Mouse (Mus musculus) stomach, embryonic 14.5 days (tissue): ENCODE measurements around the gene Ncbp2. TPM values are rescaled to one million over a fixed set of nuclear protein-coding genes. Genes with fewer than 3 reads are reported as not detected.
"Not testable (repeated sequence)": the region's sequence is repeated elsewhere in the genome, so short reads cannot be mapped to it uniquely, and the experiment has no call there.

ENCODE experiments used
- ATAC-seq: fragments of 200-750 bp; cut with Nextera tagmentation; 2 replicates; pipeline ENCODE4 v1.8.0; 2017; ENCODE audit warnings: low read depth, moderate TSS enrichment; ENCODE audit not compliant: insufficient number of reproducible peaks, insufficient read depth, low FRiP score
- H3K27ac ChIP-seq: fragments of 300-500 bp; sonication (generic); 2 replicates; pipeline ENCODE4 v1.5.1; 2014; ENCODE audit warnings: mild to moderate bottlenecking, low read length, moderate library complexity, mixed read lengths
- H3K27me3 ChIP-seq: fragments of 300-500 bp; sonication (generic); 2 replicates; pipeline ENCODE4 v1.6.1; 2014; ENCODE audit warnings: low read length, control low read depth, mixed read lengths; ENCODE audit not compliant: control insufficient read depth, insufficient read depth
- H3K36me3 ChIP-seq: fragments of 300-500 bp; sonication (generic); 2 replicates; pipeline ENCODE4 v1.6.1; 2014; ENCODE audit warnings: mild to moderate bottlenecking, control low read depth, low read length, moderate library complexity, mixed read lengths; ENCODE audit not compliant: control insufficient read depth, insufficient read depth
- H3K4me1 ChIP-seq: fragments of 300-500 bp; sonication (generic); 2 replicates; pipeline ENCODE4 v1.6.1; 2014; ENCODE audit warnings: low read length, control low read depth, mixed read lengths; ENCODE audit not compliant: control insufficient read depth, insufficient read depth
- H3K4me2 ChIP-seq: fragments of 300-500 bp; sonication (generic); replicated peaks from 2 replicates; pipeline ENCODE4 v1.6.1; 2014; ENCODE audit warnings: low read depth, low read length, control low read depth
- H3K4me3 ChIP-seq: fragments of 300-500 bp; sonication (generic); 2 replicates; pipeline ENCODE4 v1.5.1; 2014; ENCODE audit warnings: low read depth, low read length, control low read depth
- H3K9ac ChIP-seq: fragments of 300-500 bp; sonication (generic); replicated peaks from 2 replicates; pipeline ENCODE4 v1.6.1; 2014; ENCODE audit warnings: low read depth, mild to moderate bottlenecking, control low read depth, low read length, moderate library complexity, mixed read lengths
- H3K9me3 ChIP-seq: fragments of 300-500 bp; sonication (generic); 2 replicates; pipeline ENCODE4 v1.6.1; 2016; ENCODE audit warnings: low read depth, low read length, control low read depth; ENCODE audit not compliant: control insufficient read depth
- WGBS: fragments of 180-500 bp; shearing (Covaris S2); extraction: QIAGEN DNeasy Blood & Tissue Kit; methylation state at CpG from one replicate; pipeline ENCODE4 v1.1.7; 2014; 5-methylcytosine and 5-hydroxymethylcytosine counted together
- polyA plus RNA-seq: library from polyadenylated mRNA; unstranded; fragments of >200 nt; fragmentation: Nextera tagmentation; extraction: Ambion mirVana; gene quantifications from 2 replicates; pipeline ENCODE4 v1.2.1, GENCODE M21; 2014

The Ncbp2 gene
- polyA plus RNA-seq, 1 experiment from 2014 or later, result 116 TPM

GRCm38 (mm10) chr16:31940586-31940985 lies 7.7 kb upstream of the Ncbp2 start:
- Histone ChIP-seq H3K4me2 (no peak overlapping the region), H3K9me3 (no peaks in the 10 kb centered on the region), H3K27ac (no peak overlapping the region), H3K27me3 (peaks cover 2% of the 10 kb centered on the region; the same call in 1 of the 2 replicates), H3K36me3 (peaks cover under 1% of the 10 kb centered on the region; the same call in 1 of the 2 replicates), H3K4me3 (no peak overlapping the region), H3K4me1 (no peaks in the 10 kb centered on the region), H3K9ac (no peak overlapping the region)
- no peak for ATAC-seq
- WGBS, result 55% methylated on average over 2 of the region's 2 CpGs

DNA sequence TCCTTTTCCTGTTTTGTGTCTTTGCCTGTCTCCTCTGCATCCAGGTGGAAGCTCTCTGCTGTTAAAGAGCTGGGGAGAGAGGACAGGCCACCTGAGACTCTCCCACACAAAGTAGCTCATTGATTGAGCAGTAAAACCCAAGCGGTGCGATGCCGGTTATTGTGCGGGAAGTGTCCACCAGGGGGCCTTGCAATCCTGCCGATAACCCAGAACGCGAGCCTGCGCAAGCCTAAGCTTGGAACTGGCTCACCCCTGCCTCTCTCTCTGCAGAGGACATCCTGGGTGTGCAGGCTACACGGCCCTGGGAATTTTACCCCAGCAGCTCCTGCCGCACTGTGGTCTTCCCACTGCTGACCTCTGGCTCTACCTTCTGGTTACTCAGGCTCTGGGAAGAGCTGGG lies 4.3 kb upstream of the Ncbp2 start:
- no peak overlapping the region for H3K27ac ChIP-seq
- H3K4me3 ChIP-seq, result no peak overlapping the region
- ATAC-seq, result peak; percentile 19; the same call in 1 of the 2 replicates
- peaks cover 4% of the 10 kb centered on the region for H3K36me3 ChIP-seq
- WGBS, result 4% methylated on average over 10 of the region's 10 CpGs
- no peak overlapping the region for H3K9ac ChIP-seq
- H3K4me1 ChIP-seq, result peaks cover 12% of the 10 kb centered on the region
- no peaks in the 10 kb centered on the region for H3K27me3 ChIP-seq
- no peaks in the 10 kb centered on the region for H3K9me3 ChIP-seq
- no peak overlapping the region for H3K4me2 ChIP-seq

DNA sequence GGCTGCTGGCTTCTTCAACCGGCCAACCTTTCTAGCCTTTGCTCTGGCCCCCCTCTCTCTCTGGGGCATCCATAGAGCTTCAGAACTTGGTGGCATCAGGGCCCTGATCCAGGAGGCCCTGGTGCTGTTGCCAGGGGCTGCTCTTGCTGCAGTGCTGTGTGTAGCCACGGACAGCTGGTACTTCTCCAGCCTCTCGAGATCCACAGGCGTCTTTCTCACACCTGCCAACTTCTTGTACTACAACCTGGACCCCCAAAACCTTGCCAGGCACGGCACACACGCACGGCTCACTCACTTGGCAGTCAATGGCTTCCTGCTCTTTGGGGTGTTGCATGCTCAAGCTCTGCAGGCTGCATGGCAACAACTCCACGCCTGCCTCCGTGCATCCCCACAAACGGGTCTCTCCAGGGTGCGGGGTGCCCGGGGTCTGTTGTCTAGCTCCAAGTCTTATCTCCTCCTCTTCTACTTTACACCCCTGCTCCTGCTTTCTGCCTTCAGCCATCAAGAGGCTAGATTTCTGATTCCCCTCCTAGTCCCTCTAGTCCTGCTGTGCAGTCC lies 3.5 kb upstream of the Ncbp2 start:
- ATAC-seq, result no peak
- H3K9ac ChIP-seq, result no peak overlapping the region
- H3K9me3 ChIP-seq, result no peaks in the 10 kb centered on the region
- 85% methylated on average over 12 of the region's 12 CpGs for WGBS
- no peak overlapping the region for H3K4me3 ChIP-seq
- H3K27me3 ChIP-seq, result no peaks in the 10 kb centered on the region
- H3K27ac ChIP-seq, result no peak overlapping the region
- H3K4me1 ChIP-seq, result peaks cover 19% of the 10 kb centered on the region
- H3K36me3 ChIP-seq, result peaks cover 4% of the 10 kb centered on the region
- H3K4me2 ChIP-seq, result no peak overlapping the region

DNA sequence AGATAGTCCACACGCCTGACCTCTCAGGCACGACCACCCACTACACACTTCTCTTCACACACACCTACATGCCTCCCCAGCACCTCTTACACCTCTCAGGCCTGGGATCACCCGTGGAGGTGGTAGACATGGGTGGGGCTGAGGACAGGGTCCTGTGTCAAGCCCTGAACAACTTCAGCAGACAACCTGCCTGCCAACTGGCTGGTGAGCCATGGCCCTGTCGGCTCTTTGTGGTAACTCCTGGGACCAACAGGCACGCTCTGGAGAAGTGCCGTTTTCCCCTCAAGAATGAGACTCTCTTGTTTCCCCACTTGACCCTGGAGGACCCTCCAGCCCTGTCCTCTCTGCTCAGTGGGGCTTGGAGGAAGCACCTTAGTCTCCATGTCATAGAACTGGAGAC lies 2.9 kb upstream of the Ncbp2 start:
- Histone ChIP-seq H3K9ac (no peak overlapping the region), H3K27ac (no peak overlapping the region), H3K27me3 (no peaks in the 10 kb centered on the region), H3K4me1 (peaks cover 19% of the 10 kb centered on the region), H3K4me3 (no peak overlapping the region), H3K36me3 (peaks cover 4% of the 10 kb centered on the region), H3K4me2 (no peak overlapping the region), H3K9me3 (no peaks in the 10 kb centered on the region)
- WGBS, result 84% methylated on average over 6 of the region's 6 CpGs
- ATAC-seq, result no peak

- not testable (repeated sequence) for H3K4me3 ChIP-seq, ATAC-seq, H3K9ac ChIP-seq, H3K27ac ChIP-seq, H3K27me3 ChIP-seq, H3K36me3 ChIP-seq, H3K4me2 ChIP-seq, H3K9me3 ChIP-seq
- H3K4me1 ChIP-seq, result peaks cover 19% of the 10 kb centered on the region
- WGBS, result 88% methylated on average over 6 of the region's 6 CpGs
These were observed 2.3 kb upstream of the Ncbp2 start for GRCm38 (mm10) chr16:31945986-31946385.

- H3K9me3 ChIP-seq, result no peaks in the 10 kb centered on the region
- H3K9ac ChIP-seq, result peak overlapping the region; percentile 85
- no peaks in the 10 kb centered on the region for H3K27me3 ChIP-seq
- peak overlapping the region; percentile 98 for H3K4me3 ChIP-seq
- H3K4me2 ChIP-seq, result peak overlapping the region; percentile 69
- no peak overlapping the region for H3K27ac ChIP-seq
- H3K4me1 ChIP-seq, result peaks cover 19% of the 10 kb centered on the region
- no peak for ATAC-seq
- 29% methylated on average over 8 of the region's 8 CpGs for WGBS
- peaks cover 8% of the 10 kb centered on the region for H3K36me3 ChIP-seq
These were observed 980 bp upstream of the Ncbp2 start for GRCm38 (mm10) chr16:31947333-31947732.

- H3K4me1 ChIP-seq, result peaks cover 19% of the 10 kb centered on the region
- H3K9ac ChIP-seq, result peak overlapping the region; percentile 85
- under 1% methylated on average over 38 of the region's 38 CpGs for WGBS
- peak overlapping the region; percentile 69 for H3K4me2 ChIP-seq
- H3K36me3 ChIP-seq, result peaks cover 8% of the 10 kb centered on the region
- H3K4me3 ChIP-seq, result peak overlapping the region; percentile 98
- H3K27me3 ChIP-seq, result no peaks in the 10 kb centered on the region
- H3K27ac ChIP-seq, result peak overlapping the region; percentile 88
- no peaks in the 10 kb centered on the region for H3K9me3 ChIP-seq
- peak; percentile 63; the same call in 1 of the 2 replicates for ATAC-seq
These were observed 404 bp upstream of the Ncbp2 start for GRCm38 (mm10) chr16:31947901-31948316.

DNA sequence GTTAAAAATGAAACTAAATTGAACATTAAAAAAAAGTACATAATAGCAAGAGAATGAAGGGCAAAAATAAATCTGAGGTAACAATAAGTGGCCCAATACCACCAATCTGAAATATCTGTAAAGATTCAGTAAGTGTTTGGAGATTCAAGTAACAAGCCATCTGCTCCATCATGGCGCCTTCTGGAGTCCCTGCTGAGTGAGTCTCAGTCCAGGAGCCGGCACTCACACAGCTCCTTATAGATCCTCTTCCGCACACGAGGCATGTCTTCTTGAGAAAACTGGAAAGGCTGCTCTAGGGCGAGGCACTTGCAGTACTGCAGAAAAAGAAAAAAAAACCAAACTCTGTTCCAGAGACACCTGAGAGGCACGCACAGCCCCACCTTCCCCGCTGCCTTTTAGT lies 14.9 kb downstream of the Ncbp2 start:
- Histone ChIP-seq H3K27ac (no peak overlapping the region), H3K36me3 (peaks cover 42% of the 10 kb centered on the region), H3K9me3 (no peaks in the 10 kb centered on the region), H3K9ac (no peak overlapping the region), H3K4me3 (no peak overlapping the region), H3K4me1 (no peaks in the 10 kb centered on the region), H3K27me3 (no peaks in the 10 kb centered on the region), H3K4me2 (no peak overlapping the region)
- no peak for ATAC-seq
- WGBS, result 91% methylated on average over 7 of the region's 7 CpGs

GRCm38 (mm10) chr16:31975258-31975657 lies 26.9 kb downstream of the Ncbp2 start:
- H3K27ac ChIP-seq, result no peak overlapping the region

More at GRCm38 (mm10) chr16:31975258-31975657, 26.9 kb downstream of the Ncbp2 start:
- peaks cover 28% of the 10 kb centered on the region; the same call in 1 of the 2 replicates for H3K36me3 ChIP-seq
- no peak overlapping the region for H3K4me3 ChIP-seq
- ATAC-seq, result no peak
- no peaks in the 10 kb centered on the region for H3K9me3 ChIP-seq
- no peak overlapping the region for H3K9ac ChIP-seq
- H3K27me3 ChIP-seq, result no peaks in the 10 kb centered on the region
- WGBS, result 89% methylated on average over 4 of the region's 4 CpGs
- no peaks in the 10 kb centered on the region for H3K4me1 ChIP-seq
- H3K4me2 ChIP-seq, result no peak overlapping the region
